Mouse (Mus musculus) stomach, embryonic 16.5 days (tissue): Measurements from ENCODE around the gene Dgkh. TPM values are rescaled to one million over a fixed set of nuclear protein-coding genes. Genes with fewer than 3 reads are reported as not detected.
A peak's percentile ranks its signal among the peaks of the same experiment; 100 is the strongest.

ENCODE experiments used
- ATAC-seq: fragments of 200-750 bp; cut with Nextera tagmentation; 2 replicates; pipeline ENCODE4 v1.8.0; 2017; ENCODE audit warnings: moderate number of reproducible peaks, moderate TSS enrichment; ENCODE audit not compliant: insufficient read depth, low FRiP score
- H3K27ac ChIP-seq: fragments of 300-500 bp; sonication (generic); 2 replicates; pipeline ENCODE4 v1.5.1; 2014; ENCODE audit warnings: low read length
- H3K27me3 ChIP-seq: fragments of 300-500 bp; sonication (generic); 2 replicates; pipeline ENCODE4 v1.6.1; 2014; ENCODE audit warnings: low read length, control low read depth, mixed read lengths; ENCODE audit not compliant: control insufficient read depth, insufficient read depth
- H3K36me3 ChIP-seq: fragments of 300-500 bp; sonication (generic); 2 replicates; pipeline ENCODE4 v1.6.1; 2014; ENCODE audit warnings: low read length; ENCODE audit not compliant: control insufficient read depth, insufficient read depth
- H3K4me1 ChIP-seq: fragments of 300-500 bp; sonication (generic); 2 replicates; pipeline ENCODE4 v1.6.1; 2014; ENCODE audit warnings: low read length, control low read depth, mixed read lengths; ENCODE audit not compliant: control insufficient read depth, insufficient read depth
- H3K4me2 ChIP-seq: fragments of 300-500 bp; sonication (generic); 2 replicates; pipeline ENCODE4 v1.6.1; 2014; ENCODE audit warnings: low read depth, low read length, mixed read lengths
- H3K4me3 ChIP-seq: fragments of 300-500 bp; sonication (generic); replicated peaks from 2 replicates; pipeline ENCODE4 v1.5.1; 2014; ENCODE audit warnings: mild to moderate bottlenecking, low read length
- H3K9ac ChIP-seq: fragments of 300-500 bp; sonication (generic); 2 replicates; pipeline ENCODE4 v1.6.1; 2014; ENCODE audit warnings: low read length
- H3K9me3 ChIP-seq: fragments of 300-500 bp; sonication (generic); replicated peaks from 2 replicates; pipeline ENCODE4 v1.6.1; 2016; ENCODE audit warnings: low read length, control low read depth; ENCODE audit not compliant: control insufficient read depth
- WGBS: fragments of 180-500 bp; shearing (Covaris S2); extraction: QIAGEN DNeasy Blood & Tissue Kit; methylation state at CpG from one replicate; pipeline ENCODE4 v1.1.7; 2014; 5-methylcytosine and 5-hydroxymethylcytosine counted together
- polyA plus RNA-seq: library from polyadenylated mRNA; unstranded; fragments of >200 nt; fragmentation: Nextera tagmentation; extraction: Ambion mirVana; gene quantifications from 2 replicates; pipeline ENCODE4 v1.2.1, GENCODE M21; 2015

Gene Dgkh
- polyA plus RNA-seq, 1 experiment from 2014 or later = 1.5 TPM

- no peaks in the 10 kb centered on the region for H3K36me3 ChIP-seq
- no peak overlapping the region for H3K27ac ChIP-seq
- no peaks in the 10 kb centered on the region for H3K4me1 ChIP-seq
- no peak overlapping the region for H3K4me3 ChIP-seq
- H3K9me3 ChIP-seq = no peaks in the 10 kb centered on the region
- no peaks in the 10 kb centered on the region for H3K27me3 ChIP-seq
- 48% methylated on average over 1 of the region's 1 CpGs for WGBS
- H3K4me2 ChIP-seq = no peak overlapping the region
- no peak overlapping the region for H3K9ac ChIP-seq
- ATAC-seq = no peak
Observed at GRCm38 (mm10) chr14:78690883-78691282, 41.7 kb downstream of the Dgkh start.

- H3K27me3 ChIP-seq = no peaks in the 10 kb centered on the region
- no peak overlapping the region for H3K4me2 ChIP-seq
- no peak overlapping the region for H3K9ac ChIP-seq
- H3K36me3 ChIP-seq = no peaks in the 10 kb centered on the region
- no peak overlapping the region for H3K4me3 ChIP-seq
- no peak overlapping the region for H3K27ac ChIP-seq
- no peaks in the 10 kb centered on the region for H3K4me1 ChIP-seq
- no peaks in the 10 kb centered on the region for H3K9me3 ChIP-seq
- ATAC-seq = no peak
- WGBS = 69% methylated on average over 4 of the region's 4 CpGs
Observed at GRCm38 (mm10) chr14:78690387-78690786, 42.2 kb downstream of the Dgkh start.

DNA sequence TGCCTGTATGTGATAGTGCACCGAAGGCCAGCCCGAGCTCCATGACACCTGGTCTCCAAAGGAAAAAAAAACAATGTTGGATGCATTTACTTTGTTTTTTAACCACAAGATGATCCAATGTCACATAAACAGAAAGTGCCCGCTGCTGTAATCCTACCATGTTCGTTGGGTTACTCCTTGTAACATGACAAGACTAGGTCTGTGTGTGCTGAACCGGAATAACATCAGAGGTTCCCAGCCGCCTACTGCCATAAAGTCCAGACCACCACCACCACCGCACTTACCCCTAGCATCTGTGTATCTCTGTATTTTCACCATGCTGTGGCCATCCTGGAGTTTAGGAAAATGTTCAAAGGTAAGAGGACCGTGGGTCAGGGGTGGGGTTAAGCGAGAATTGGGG lies 42.6 kb downstream of the Dgkh start:
- ATAC-seq = no peak
- H3K9me3 ChIP-seq = no peaks in the 10 kb centered on the region
- H3K36me3 ChIP-seq = no peaks in the 10 kb centered on the region
- H3K27me3 ChIP-seq = no peaks in the 10 kb centered on the region
- 89% methylated on average over 9 of the region's 9 CpGs for WGBS
- H3K4me1 ChIP-seq = no peaks in the 10 kb centered on the region
- no peak overlapping the region for H3K9ac ChIP-seq
- H3K4me2 ChIP-seq = no peak overlapping the region
- no peak overlapping the region for H3K4me3 ChIP-seq
- H3K27ac ChIP-seq = no peak overlapping the region

GRCm38 (mm10) chr14:78687716-78688115 lies 44.9 kb downstream of the Dgkh start:
- H3K27me3 ChIP-seq = no peaks in the 10 kb centered on the region
- ATAC-seq = no peak
- no peaks in the 10 kb centered on the region for H3K9me3 ChIP-seq
- no peak overlapping the region for H3K4me2 ChIP-seq
- no peak overlapping the region for H3K27ac ChIP-seq
- WGBS = 69% methylated on average over 4 of the region's 4 CpGs
- no peak overlapping the region for H3K9ac ChIP-seq
- no peak overlapping the region for H3K4me3 ChIP-seq
- H3K4me1 ChIP-seq = no peaks in the 10 kb centered on the region
- no peaks in the 10 kb centered on the region for H3K36me3 ChIP-seq

DNA sequence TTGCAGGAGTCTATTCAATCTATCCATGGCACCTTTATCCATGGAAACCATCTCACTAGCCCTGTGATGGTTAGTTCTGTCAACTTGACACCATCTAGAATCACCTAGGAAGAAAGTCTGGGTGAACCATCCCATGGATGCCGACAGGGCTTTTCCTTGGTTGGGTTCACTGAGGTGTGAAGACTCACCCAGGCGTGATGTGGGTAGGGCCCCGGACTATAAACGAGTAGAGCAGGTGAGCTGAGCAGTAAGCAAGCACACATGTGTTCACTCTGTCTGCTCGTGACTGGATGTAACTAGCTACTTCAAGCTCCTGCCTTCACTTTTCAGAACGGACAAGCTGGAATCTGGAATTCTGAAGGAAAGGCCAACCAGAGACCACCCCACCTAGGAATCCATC lies 45.9 kb downstream of the Dgkh start:
- H3K4me2 ChIP-seq = no peak overlapping the region
- WGBS = 93% methylated on average over 6 of the region's 6 CpGs

GRCm38 (mm10) chr14:78684171-78684570 lies 48.4 kb downstream of the Dgkh start:
- Histone ChIP-seq H3K4me3 (no peak overlapping the region), H3K4me2 (no peak overlapping the region), H3K27me3 (no peaks in the 10 kb centered on the region), H3K27ac (no peak overlapping the region), H3K9me3 (no peaks in the 10 kb centered on the region), H3K36me3 (no peaks in the 10 kb centered on the region), H3K9ac (no peak overlapping the region), H3K4me1 (no peaks in the 10 kb centered on the region)
- ATAC-seq = 0 out of 2 replicates have a peak, but pooled peaks have one; percentile 10
- WGBS = 46% methylated on average over 4 of the region's 4 CpGs

More for the DNA sequence above, 45.9 kb downstream of the Dgkh start:
- Histone ChIP-seq H3K4me3 (no peak overlapping the region), H3K9me3 (no peaks in the 10 kb centered on the region), H3K36me3 (no peaks in the 10 kb centered on the region), H3K4me1 (no peaks in the 10 kb centered on the region), H3K9ac (no peak overlapping the region), H3K27me3 (no peaks in the 10 kb centered on the region), H3K27ac (no peak overlapping the region)
- no peak for ATAC-seq

- H3K4me1 ChIP-seq = peaks cover 11% of the 10 kb centered on the region
- H3K9ac ChIP-seq = no peak overlapping the region
- H3K4me3 ChIP-seq = no peak overlapping the region
- no peaks in the 10 kb centered on the region for H3K9me3 ChIP-seq
- no peak for ATAC-seq
- 65% methylated on average over 3 of the region's 3 CpGs for WGBS
- H3K36me3 ChIP-seq = no peaks in the 10 kb centered on the region
- H3K4me2 ChIP-seq = no peak overlapping the region
- H3K27me3 ChIP-seq = no peaks in the 10 kb centered on the region
- no peak overlapping the region for H3K27ac ChIP-seq
Observed at GRCm38 (mm10) chr14:78678981-78679380, 53.6 kb downstream of the Dgkh start.

DNA sequence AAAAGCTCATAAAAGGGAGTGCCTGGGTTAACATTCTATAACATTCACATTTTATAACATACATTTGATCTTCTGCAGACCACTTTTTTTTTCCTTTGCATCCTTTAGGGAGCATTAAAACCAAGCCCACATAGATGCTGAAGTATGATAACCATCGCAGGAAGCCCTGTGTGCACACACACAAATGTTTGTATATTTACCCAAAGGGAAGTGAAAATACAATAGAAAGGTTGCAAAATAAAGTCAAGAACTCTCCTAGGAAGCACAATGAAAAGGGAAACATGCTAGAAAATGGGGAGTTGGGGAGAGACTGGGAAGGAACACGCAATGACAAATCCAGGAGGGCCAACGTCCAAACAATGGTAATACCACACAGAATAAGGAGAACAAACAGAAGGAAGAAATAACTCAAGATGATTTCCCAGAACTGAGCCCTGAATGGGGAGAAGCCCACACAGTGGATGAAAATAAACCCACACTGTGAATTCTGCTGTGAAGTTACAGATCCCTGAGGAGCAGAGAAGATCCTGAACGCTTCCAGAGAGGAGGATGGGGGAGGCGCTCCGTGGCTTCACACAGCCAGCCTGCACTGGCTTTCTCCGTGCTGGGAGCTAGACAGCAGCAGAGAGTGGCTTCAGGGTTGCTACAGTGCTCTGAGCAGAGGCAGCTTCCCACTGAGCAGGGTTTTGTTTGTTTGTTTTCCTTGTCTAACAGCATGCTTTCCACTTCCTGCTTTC lies 54.6 kb downstream of the Dgkh start:
- peaks cover 11% of the 10 kb centered on the region for H3K4me1 ChIP-seq
- peak overlapping the region; percentile 19; the same call in 1 of the 2 replicates for H3K27ac ChIP-seq
- no peaks in the 10 kb centered on the region for H3K36me3 ChIP-seq
- no peak for ATAC-seq
- H3K27me3 ChIP-seq = no peaks in the 10 kb centered on the region
- no peak overlapping the region for H3K4me3 ChIP-seq
- 21% methylated on average over 7 of the region's 7 CpGs for WGBS
- no peaks in the 10 kb centered on the region for H3K9me3 ChIP-seq
- H3K4me2 ChIP-seq = peak overlapping the region; percentile 20; the same call in 1 of the 2 replicates
- no peak overlapping the region for H3K9ac ChIP-seq

DNA sequence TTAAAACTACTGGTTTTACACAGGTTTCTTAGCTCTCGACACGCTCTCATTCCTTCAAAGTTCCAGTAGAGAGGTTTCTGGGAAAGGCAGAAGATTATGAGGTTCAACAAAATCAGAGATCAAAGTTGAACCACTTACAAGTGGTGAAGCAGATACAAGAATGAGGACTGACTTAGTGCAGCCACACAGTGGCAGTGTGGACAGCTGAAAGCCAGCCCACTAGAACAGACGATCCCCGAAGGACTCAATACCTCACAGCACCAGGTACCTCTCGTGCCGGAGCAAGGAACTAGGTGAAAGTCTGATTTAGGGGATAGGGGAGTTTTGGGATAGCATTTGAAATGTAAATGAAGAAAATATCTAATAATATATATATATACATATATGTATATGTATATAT lies 56.1 kb downstream of the Dgkh start:
- H3K36me3 ChIP-seq = no peaks in the 10 kb centered on the region
- no peak overlapping the region for H3K9ac ChIP-seq
- no peaks in the 10 kb centered on the region for H3K27me3 ChIP-seq
- no peaks in the 10 kb centered on the region for H3K9me3 ChIP-seq
- no peak overlapping the region for H3K4me3 ChIP-seq
- H3K27ac ChIP-seq = no peak overlapping the region
- peaks cover 11% of the 10 kb centered on the region for H3K4me1 ChIP-seq
- no peak overlapping the region for H3K4me2 ChIP-seq
- no peak for ATAC-seq
- WGBS = 65% methylated on average over 6 of the region's 6 CpGs
